Mouse (Mus musculus): ENCODE results near the gene Rps27a. TPM values are rescaled to one million over a fixed set of nuclear protein-coding genes. Genes with fewer than 3 reads are reported as not detected.
A peak's percentile ranks its signal among the peaks of the same experiment; 100 is the strongest.

The Rps27a gene
- total and polyA plus RNA-seq, 3 experiments, result 560 to 2,403 (median 1,339) TPM

DNA sequence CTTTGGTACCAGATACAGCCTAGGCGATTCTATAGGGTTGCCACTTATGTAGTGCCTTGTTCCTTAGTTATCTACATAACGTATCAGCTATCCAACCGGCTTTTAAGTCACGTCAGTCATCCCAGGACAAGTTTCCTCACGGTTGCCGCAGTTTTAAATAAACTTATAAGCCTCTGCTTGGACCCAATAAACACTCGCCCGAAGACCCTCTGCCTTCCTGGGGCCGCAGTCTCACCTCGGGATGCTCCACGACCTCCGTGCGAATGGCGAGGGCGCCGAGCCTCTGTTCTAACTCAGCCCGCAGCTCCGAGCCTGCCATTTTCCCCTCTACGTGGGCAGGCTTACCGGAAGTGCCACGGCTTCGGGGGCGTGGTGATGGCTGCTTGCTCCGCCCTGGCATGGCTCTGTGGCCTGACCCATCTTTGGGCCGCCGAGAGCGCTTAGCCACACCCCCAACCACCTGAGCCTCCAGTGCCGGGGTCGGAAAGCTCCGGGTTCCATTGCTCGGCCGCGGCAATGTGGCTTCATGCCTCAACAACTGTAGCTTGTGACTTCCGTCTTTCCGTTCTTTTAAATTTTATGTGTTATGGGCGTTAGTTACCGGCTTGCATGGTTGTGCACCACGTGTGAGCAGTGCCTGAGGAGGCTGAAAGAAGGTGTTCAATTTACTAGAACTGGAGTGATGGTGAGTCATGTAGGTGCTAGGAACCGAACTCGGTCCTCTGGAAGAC is 33.1 kb downstream of the Rps27a start, which contains the start of gene Prorsd1 (continued):
- peak; percentile 54; the same call in 1 of the 2 replicates for TF ChIP-seq MAZ (IDR thresholded peaks at IDR 0.05; ENCODE audit: low read depth, low read length)
- no peak for TF ChIP-seq RAD21 (IDR thresholded peaks at IDR 0.05; ENCODE audit: low read depth, low read length)
- no peak for TF ChIP-seq MAFK (IDR thresholded peaks at IDR 0.05; ENCODE audit: borderline replicate concordance, low read depth, low read length)
- TF ChIP-seq USF2 (IDR thresholded peaks at IDR 0.05; ENCODE audit: borderline replicate concordance in 1 of 2, insufficient read depth in 1 of 2, low read depth in 1 of 2, low read length in 2 of 2), result peak in 1 of 2 experiments; percentile 69; a peak in 1 of 4 replicates
- TF ChIP-seq ZKSCAN1 (IDR thresholded peaks at IDR 0.05; ENCODE audit: low read depth, low read length), result no peak
- TF ChIP-seq MEF2A (IDR thresholded peaks at IDR 0.05; ENCODE audit: extremely low read depth, insufficient replicate concordance, low read depth, low read length, poor library complexity, severe bottlenecking), result no peak
- no peak; the same call in 1 of the 2 replicates for TF ChIP-seq KAT2A (conservative IDR thresholded peaks at IDR 0.05; ENCODE audit: low read depth, low read length)
- no peak for TF ChIP-seq CTCF (IDR thresholded peaks at IDR 0.05 in 2 of 3, conservative IDR thresholded peaks at IDR 0.05 in 1 of 3; ENCODE audit: control insufficient read depth in 1 of 3, insufficient read depth in 1 of 3, low read depth in 2 of 3, low read length in 3 of 3, poor library complexity in 1 of 3, severe bottlenecking in 1 of 3)
- peak; percentile 93 to 99 for TF ChIP-seq POLR2A (IDR thresholded peaks at IDR 0.05; ENCODE audit: control insufficient read depth in 1 of 2, insufficient read depth in 1 of 2, low read depth in 1 of 2, low read length in 2 of 2, poor library complexity in 1 of 2)
- TF ChIP-seq GABPA (IDR thresholded peaks at IDR 0.05; ENCODE audit: low read depth, low read length), result no peak
- peak; percentile 92 for TF ChIP-seq ELF1 (IDR thresholded peaks at IDR 0.05; ENCODE audit: low read depth, low read length)
- no peak for TF ChIP-seq JUND (IDR thresholded peaks at IDR 0.05; ENCODE audit: low read depth, low read length)
- TF ChIP-seq MAX (IDR thresholded peaks at IDR 0.05; ENCODE audit: low read length), result peak; percentile 91
- TF ChIP-seq ETS1 (IDR thresholded peaks at IDR 0.05; ENCODE audit: low read depth, low read length), result peak; percentile 36
- TF ChIP-seq HCFC1 (IDR thresholded peaks at IDR 0.05; ENCODE audit: low read depth, low read length), result peak; percentile 77
- TF ChIP-seq MYC (IDR thresholded peaks at IDR 0.05; ENCODE audit: low read depth, low read length), result peak; percentile 95

DNA sequence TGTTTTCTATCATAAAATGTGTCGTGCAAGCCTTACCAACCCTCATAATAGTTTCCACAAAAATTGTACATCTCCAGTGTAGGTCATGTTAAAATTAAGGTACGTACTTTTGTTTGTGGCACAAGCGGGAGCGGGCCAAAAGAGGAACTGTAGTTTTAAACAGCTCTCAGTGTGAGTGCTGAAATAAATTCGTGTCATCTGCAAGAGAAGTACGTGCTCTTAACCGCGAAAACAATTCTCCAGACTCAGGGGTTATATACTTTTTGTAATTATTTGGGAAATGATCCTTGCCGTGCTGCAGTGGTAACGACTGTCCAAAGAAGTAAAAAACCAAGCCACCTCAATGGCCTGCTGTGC is 33.6 kb downstream of the Rps27a start:
- TF ChIP-seq CHD1 (IDR thresholded peaks at IDR 0.05; ENCODE audit: low read depth, low read length) (peak; percentile 35; the same call in 1 of the 2 replicates), ZKSCAN1 (IDR thresholded peaks at IDR 0.05; ENCODE audit: low read depth, low read length) (no peak), CHD2 (IDR thresholded peaks at IDR 0.05; ENCODE audit: low read length) (no peak), EP300 (IDR thresholded peaks at IDR 0.05; ENCODE audit: low read depth in 1 of 2, low read length in 2 of 2) (peak in 1 of 2 experiments; percentile 51; a peak in 1 of 4 replicates), MAZ (IDR thresholded peaks at IDR 0.05; ENCODE audit: low read depth, low read length) (peak; percentile 65; the same call in 1 of the 2 replicates), ELF1 (IDR thresholded peaks at IDR 0.05; ENCODE audit: low read depth, low read length) (no peak), BHLHE40 (IDR thresholded peaks at IDR 0.05; ENCODE audit: borderline replicate concordance, low read depth, low read length) (no peak)

More for the DNA sequence above, 33.6 kb downstream of the Rps27a start:
- peaks cover 18% of the 10 kb centered on the region for H3K79me2 ChIP-seq (ENCODE audit: control insufficient read depth, insufficient read depth, low read length, poor library complexity)
- peak; percentile 90 for DNase-seq (ENCODE audit: low read depth, low spot score)
- H3K27me3 ChIP-seq (ENCODE audit: control insufficient read depth in 1 of 2, insufficient read depth in 2 of 2, low read length in 2 of 2), result no peaks in the 10 kb centered on the region
- peak overlapping the region; percentile 100 for H3K27ac ChIP-seq (ENCODE audit: control insufficient read depth, low read depth, low read length)
- peak overlapping the region; percentile 95 for H3K9ac ChIP-seq (ENCODE audit: control insufficient read depth, low read depth, low read length, poor library complexity, severe bottlenecking)
- H3K4me1 ChIP-seq (ENCODE audit: control insufficient read depth in 1 of 2, insufficient read depth in 2 of 2, low read length in 2 of 2), result peaks cover 10 to 13% of the 10 kb centered on the region in 2 experiments
- peak overlapping the region; percentile 82 to 92 for H3K4me3 ChIP-seq (ENCODE audit: control insufficient read depth in 1 of 2, insufficient read depth in 1 of 2, low read depth in 2 of 2, low read length in 2 of 2)
- peaks cover 16 to 36% of the 10 kb centered on the region in 2 experiments for H3K36me3 ChIP-seq (ENCODE audit: control insufficient read depth in 1 of 2, insufficient read depth in 2 of 2, low read length in 2 of 2)
- no peaks in the 10 kb centered on the region for H3K9me3 ChIP-seq (replicated peaks; ENCODE audit: insufficient read depth, low read length)
